22 mouse cellular contexts compared by ENCODE assay signal in genomic region chr1:125351416-125352037, GRCm38 (mm10).
A peak's percentile ranks its signal among the peaks of the same experiment; 100 is the strongest.
DNase-seq lines count a peak whose midpoint lies in the region; ATAC-seq and TF ChIP-seq lines count a peak whose summit lies in the region.
"Had no signal": no experiment of that assay in that cellular context is flagged by ENCODE, and none has a peak within 500 bp of the region (broad histone marks: within the 10 kb centered on the region; RNA-seq: fewer than 3 reads in every experiment).

No protein-coding gene starts in this region.

- H3K9ac ChIP-seq in kidney, postnatal 0 days (ENCODE audit: low read depth, low read length), result no peak overlapping the region
- no peak overlapping the region for H3K9ac ChIP-seq in kidney, embryonic 16.5 days (replicated peaks; ENCODE audit: low read length)
- no peak overlapping the region for H3K9ac ChIP-seq in forebrain, embryonic 15.5 days (replicated peaks)
- H3K9ac ChIP-seq: embryonic facial prominence, embryonic 13.5 days; hindbrain, embryonic 12.5 days had no signal

- no peaks in the 10 kb centered on the region for H3K27me3 ChIP-seq in kidney, postnatal 0 days (ENCODE audit: insufficient read depth, low read length)
- no peaks in the 10 kb centered on the region for H3K27me3 ChIP-seq in kidney, embryonic 16.5 days (ENCODE audit: insufficient read depth, low read length)
- H3K27me3 ChIP-seq in forebrain, embryonic 15.5 days, result no peaks in the 10 kb centered on the region
- H3K27me3 ChIP-seq: embryonic facial prominence, embryonic 13.5 days; hindbrain, embryonic 12.5 days; Patski had no signal

- H3K27ac ChIP-seq in kidney, postnatal 0 days, result no peak overlapping the region
- no peak overlapping the region for H3K27ac ChIP-seq in kidney, embryonic 16.5 days (ENCODE audit: low read length)
- H3K27ac ChIP-seq in forebrain, embryonic 15.5 days (replicated peaks), result 0 out of 2 replicates have a peak overlapping the region, but pooled peaks have one; percentile 11
- H3K27ac ChIP-seq: embryonic facial prominence, embryonic 13.5 days; gastrocnemius, adult 2 months; heart, embryonic 10.5 days; hindbrain, embryonic 12.5 days had no signal

- H3K4me3 ChIP-seq in kidney, postnatal 0 days (replicated peaks; ENCODE audit: low read depth, low read length), result no peak overlapping the region
- H3K4me3 ChIP-seq in kidney, embryonic 16.5 days (ENCODE audit: low read length), result no peak overlapping the region
- H3K4me3 ChIP-seq in forebrain, embryonic 15.5 days, result no peak overlapping the region
- H3K4me3 ChIP-seq: embryonic facial prominence, embryonic 13.5 days; gastrocnemius, adult 2 months; heart, embryonic 10.5 days; hindbrain, embryonic 12.5 days had no signal

- peak; percentile 15 for DNase-seq in kidney, postnatal 0 days (ENCODE audit: low spot score)
- DNase-seq in brain, embryonic 18.5 days (ENCODE audit: low read depth, low spot score), result peak; percentile 28
- DNase-seq in cerebellum, postnatal 25 days, result no peak
- no peak for DNase-seq in ovary, postnatal 14 days (ENCODE audit: low spot score)
- DNase-seq: adrenal gland, postnatal 25 days; cerebellum, adult 11-12 months; cerebellum, adult 9-10 months; cerebellum, postnatal 36 days; gastrocnemius, adult 2 months; gastrocnemius, postnatal 25 days; heart, postnatal 10 days; heart, postnatal 4 days had no signal

- no peak for TF ChIP-seq CTCF in kidney, postnatal 0 days (IDR thresholded peaks at IDR 0.05; ENCODE audit: low read depth)

- no peak for ATAC-seq in kidney, postnatal 0 days (replicated peaks; ENCODE audit: low FRiP score, low read depth)
- no peak for ATAC-seq in kidney, embryonic 16.5 days (ENCODE audit: low FRiP score, low TSS enrichment)
- peak; percentile 97 for ATAC-seq in forebrain, embryonic 15.5 days (replicated peaks)
- ATAC-seq: activated CD4-positive, CD25-positive, alpha-beta regulatory T cell, adult 4 months; hindbrain, embryonic 16.5 days; inflammation-experienced regulatory T-cells, adult 6 months; intestine, postnatal 0 days; Patski had no signal

- H3K36me3 ChIP-seq in kidney, postnatal 0 days (ENCODE audit: insufficient read depth, low read length), result no peaks in the 10 kb centered on the region
- no peaks in the 10 kb centered on the region for H3K36me3 ChIP-seq in kidney, embryonic 16.5 days (ENCODE audit: insufficient read depth, low read length)
- H3K36me3 ChIP-seq in forebrain, embryonic 15.5 days, result no peaks in the 10 kb centered on the region
- H3K36me3 ChIP-seq: embryonic facial prominence, embryonic 13.5 days; heart, embryonic 10.5 days; hindbrain, embryonic 12.5 days had no signal

- H3K9me3 ChIP-seq in kidney, postnatal 0 days (replicated peaks; ENCODE audit: low read length), result no peaks in the 10 kb centered on the region
- peaks cover 5% of the 10 kb centered on the region; the same call in 1 of the 2 replicates for H3K9me3 ChIP-seq in kidney, embryonic 16.5 days (ENCODE audit: low read length)
- H3K9me3 ChIP-seq in forebrain, embryonic 15.5 days, result no peaks in the 10 kb centered on the region
- H3K9me3 ChIP-seq: heart, embryonic 10.5 days had no signal

- no peaks in the 10 kb centered on the region for H3K4me1 ChIP-seq in kidney, postnatal 0 days (replicated peaks; ENCODE audit: insufficient read depth, low read length)
- no peaks in the 10 kb centered on the region for H3K4me1 ChIP-seq in kidney, embryonic 16.5 days (ENCODE audit: insufficient read depth, low read length)
- no peaks in the 10 kb centered on the region for H3K4me1 ChIP-seq in forebrain, embryonic 15.5 days
- H3K4me1 ChIP-seq: embryonic facial prominence, embryonic 13.5 days; heart, embryonic 10.5 days; hindbrain, embryonic 12.5 days had no signal

- 86% methylated on average over 4 of the region's 4 CpGs for WGBS in kidney, postnatal 0 days
- 82% methylated on average over 4 of the region's 4 CpGs for WGBS in kidney, embryonic 16.5 days
- 34% methylated on average over 4 of the region's 4 CpGs for WGBS in forebrain, embryonic 15.5 days

- H3K4me2 ChIP-seq in kidney, postnatal 0 days (ENCODE audit: low read length), result no peak overlapping the region
- H3K4me2 ChIP-seq in kidney, embryonic 16.5 days (replicated peaks; ENCODE audit: low read depth, low read length), result no peak overlapping the region
- no peak overlapping the region for H3K4me2 ChIP-seq in forebrain, embryonic 15.5 days (replicated peaks)
- H3K4me2 ChIP-seq: embryonic facial prominence, embryonic 13.5 days; hindbrain, embryonic 12.5 days had no signal

Comparison
In these comparisons a context has a peak if more than half of its experiments do, and no peak if none do; other contexts are left out.
1. DNase-seq: peak in kidney, postnatal 0 days (single experiment) and brain, embryonic 18.5 days (single experiment); none in cerebellum, postnatal 25 days (0 of 2) and ovary, postnatal 14 days (single experiment).